Mouse (Mus musculus) CH12.LX (cell line): Measurements from ENCODE around the gene Galnt17. TPM values are rescaled to one million over a fixed set of nuclear protein-coding genes. Genes with fewer than 3 reads are reported as not detected.

Experiments used
- DNase-seq: peaks from one replicate; pipeline ENCODE4 v3.0.0-alpha.2; 2013; ENCODE audit errors: extremely low read depth
- H3K27ac ChIP-seq: 2 replicates; pipeline ENCODE4 v1.5.1; 2012; ENCODE audit warnings: low read depth, mild to moderate bottlenecking, control low read depth, moderate library complexity; ENCODE audit not compliant: insufficient read depth
- H3K27me3 ChIP-seq: replicated peaks from 2 replicates; pipeline ENCODE3; 2012; ENCODE audit warnings: inconsistent platforms
- H3K36me3 ChIP-seq, 2 experiments: replicated peaks in 1 of 2; 2 replicates each; pipeline versions ENCODE3 to v1.6.1; 2012; ENCODE audit warnings: inconsistent platforms in 1 of 2, low read length in 1 of 2, mild to moderate bottlenecking in 1 of 2, mixed read lengths in 1 of 2, moderate library complexity in 1 of 2; ENCODE audit not compliant: control insufficient read depth in 1 of 2, insufficient read depth in 1 of 2
- H3K4me1 ChIP-seq, 2 experiments: 2 replicates each; pipeline ENCODE4 v1.6.1; 2012; ENCODE audit warnings: inconsistent platforms in 1 of 2, moderate library complexity in 1 of 2; ENCODE audit not compliant: insufficient read depth in 2 of 2, control insufficient read depth in 1 of 2
- H3K4me2 ChIP-seq: 2 replicates; pipeline ENCODE4 v1.6.1; 2012; ENCODE audit warnings: low read depth, mild to moderate bottlenecking, control low read depth; ENCODE audit not compliant: poor library complexity, insufficient read depth, severe bottlenecking
- H3K4me3 ChIP-seq, 3 experiments: fragments of 150-350 bp in 1 of 3; sonication (generic) in 1 of 3; replicated peaks in 1 of 3; 2 replicates each; pipeline versions ENCODE3 to v1.5.1; 2011 to 2012; ENCODE audit warnings: low read depth in 2 of 3, low read length in 2 of 3, mild to moderate bottlenecking in 2 of 3, moderate library complexity in 2 of 3, control low read depth in 1 of 3, improper control_type of control experiment in 1 of 3, inconsistent platforms in 1 of 3, mixed read lengths in 1 of 3; ENCODE audit not compliant: poor library complexity in 1 of 3
- H3K79me2 ChIP-seq: replicated peaks from 2 replicates; pipeline ENCODE4 v1.6.1; 2012; ENCODE audit warnings: mild to moderate bottlenecking, moderate library complexity; ENCODE audit not compliant: control insufficient read depth, poor library complexity, insufficient read depth, severe bottlenecking; ENCODE audit errors: extremely low read depth
- H3K9ac ChIP-seq: 2 replicates; pipeline ENCODE4 v1.6.1; 2012; ENCODE audit warnings: low read depth, mild to moderate bottlenecking, control low read depth, moderate library complexity; ENCODE audit not compliant: insufficient read depth
- H3K9me3 ChIP-seq: replicated peaks from 2 replicates; pipeline ENCODE3; 2012; ENCODE audit warnings: low read length, inconsistent platforms, mixed read lengths
- BHLHE40 ChIP-seq: IDR thresholded peaks from 2 replicates; pipeline ENCODE4 v1.6.1; 2011; ENCODE audit warnings: mild to moderate bottlenecking, low read depth, low read length, improper control_type of control experiment
- CHD1 ChIP-seq: IDR thresholded peaks from 2 replicates; pipeline ENCODE4 v1.6.1; 2012; ENCODE audit warnings: low read depth, low read length, improper control_type of control experiment, inconsistent platforms
- E2F4 ChIP-seq: IDR thresholded peaks from 2 replicates; pipeline ENCODE4 v1.6.1; 2011; ENCODE audit warnings: low read depth, low read length, improper control_type of control experiment; ENCODE audit not compliant: insufficient replicate concordance
- EP300 ChIP-seq: IDR thresholded peaks from 2 replicates; pipeline ENCODE4 v1.6.1; 2011; ENCODE audit warnings: low read length, improper control_type of control experiment
- ETS1 ChIP-seq: conservative IDR thresholded peaks from 2 replicates; pipeline ENCODE4 v1.6.1; 2012; ENCODE audit warnings: low read depth, mild to moderate bottlenecking, inconsistent platforms, low read length, improper control_type of control experiment, moderate library complexity
- GABPA ChIP-seq: IDR thresholded peaks from 2 replicates; pipeline ENCODE4 v1.6.1; 2012; ENCODE audit warnings: low read depth, low read length, improper control_type of control experiment, inconsistent platforms; ENCODE audit not compliant: insufficient replicate concordance
- HCFC1 ChIP-seq: IDR thresholded peaks from 2 replicates; pipeline ENCODE4 v1.6.1; 2012; ENCODE audit warnings: low read depth, mild to moderate bottlenecking, inconsistent platforms, low read length, improper control_type of control experiment
- IRF4 ChIP-seq: IDR thresholded peaks from 2 replicates; pipeline ENCODE4 v1.6.1; 2014; ENCODE audit warnings: low read depth, mild to moderate bottlenecking, inconsistent platforms, low read length, improper control_type of control experiment
- JUN ChIP-seq: IDR thresholded peaks from 2 replicates; pipeline ENCODE4 v1.6.1; 2011; ENCODE audit warnings: low read depth, mild to moderate bottlenecking, low read length, improper control_type of control experiment, moderate library complexity; ENCODE audit not compliant: insufficient read depth
- JUND ChIP-seq: conservative IDR thresholded peaks from 2 replicates; pipeline ENCODE4 v1.6.1; 2011; ENCODE audit warnings: low read depth, low read length, improper control_type of control experiment
- MAFK ChIP-seq: IDR thresholded peaks from 2 replicates; pipeline ENCODE4 v1.6.1; 2011; ENCODE audit warnings: low read length, improper control_type of control experiment; ENCODE audit not compliant: insufficient replicate concordance
- MAX ChIP-seq: IDR thresholded peaks from 2 replicates; pipeline ENCODE4 v1.6.1; 2011; ENCODE audit warnings: low read length, improper control_type of control experiment
- MAZ ChIP-seq: IDR thresholded peaks from 2 replicates; pipeline ENCODE4 v1.6.1; 2012; ENCODE audit warnings: low read depth, mild to moderate bottlenecking, inconsistent platforms, low read length, improper control_type of control experiment, moderate library complexity
- MYC ChIP-seq: IDR thresholded peaks from 2 replicates; pipeline ENCODE4 v1.6.1; 2011; ENCODE audit warnings: low read depth, mild to moderate bottlenecking, improper control_type of control experiment, low read length
- NELFE ChIP-seq: IDR thresholded peaks from 2 replicates; pipeline ENCODE4 v1.6.1; 2011; ENCODE audit warnings: low read depth, low read length, improper control_type of control experiment
- POLR2A ChIP-seq: IDR thresholded peaks from 2 replicates; pipeline ENCODE4 v1.6.1; 2011; ENCODE audit warnings: low read depth, mild to moderate bottlenecking, improper control_type of control experiment, low read length
- TBP ChIP-seq: conservative IDR thresholded peaks from 2 replicates; pipeline ENCODE4 v1.6.1; 2011; ENCODE audit warnings: low read depth, low read length, improper control_type of control experiment
- TCF12 ChIP-seq: IDR thresholded peaks from 2 replicates; pipeline ENCODE4 v1.6.1; 2014; ENCODE audit warnings: low read depth, mild to moderate bottlenecking, inconsistent platforms, low read length, improper control_type of control experiment
- UBTF ChIP-seq: IDR thresholded peaks from 2 replicates; pipeline ENCODE4 v1.6.1; 2012; ENCODE audit warnings: low read depth, mild to moderate bottlenecking, inconsistent platforms, low read length, improper control_type of control experiment, moderate library complexity
- ZC3H11A ChIP-seq: IDR thresholded peaks from 2 replicates; pipeline ENCODE4 v1.6.1; 2012; ENCODE audit warnings: low read depth, mild to moderate bottlenecking, inconsistent platforms, low read length, improper control_type of control experiment
- dilution Hi-C: fragments of 300-500 bp; cut with MboI; formaldehyde crosslinking; loops from 2 replicates; pipeline ENCODE4 v1.14.3; 2020; ENCODE audit warnings: low sequenced_read_pairs; ENCODE audit not compliant: extremely low pct_unique_long_range_greater_than_20kb, extremely low pct_ligation_motif_present
- in situ Hi-C: fragments of 300-500 bp; cut with MboI; formaldehyde crosslinking; loops from 3 replicates; pipeline ENCODE4 v1.14.3; 2019; ENCODE audit warnings: low sequenced_read_pairs, low pct_ligation_motif_present, low pct_unique_long_range_greater_than_20kb, mixed read lengths
- polyA plus RNA-seq: library from polyadenylated mRNA; unstranded; fragments of >175 nt; gene quantifications from 2 replicates; pipeline ENCODE4 v1.2.1, GENCODE M21; 2012; ENCODE audit warnings: low read depth; ENCODE audit not compliant: insufficient read length
- total RNA-seq, 2 experiments: library from RNA; depleted of rRNA; stranded (reverse); fragments of 300-350 nt in 1 of 2; fragments of >200 nt in 1 of 2; gene quantifications; 2 replicates each; pipeline ENCODE4 v1.2.3; 2012 to 2014

Gene Galnt17
- total and polyA plus RNA-seq, 3 experiments, result 0.09 TPM; not detected in 2

DNA sequence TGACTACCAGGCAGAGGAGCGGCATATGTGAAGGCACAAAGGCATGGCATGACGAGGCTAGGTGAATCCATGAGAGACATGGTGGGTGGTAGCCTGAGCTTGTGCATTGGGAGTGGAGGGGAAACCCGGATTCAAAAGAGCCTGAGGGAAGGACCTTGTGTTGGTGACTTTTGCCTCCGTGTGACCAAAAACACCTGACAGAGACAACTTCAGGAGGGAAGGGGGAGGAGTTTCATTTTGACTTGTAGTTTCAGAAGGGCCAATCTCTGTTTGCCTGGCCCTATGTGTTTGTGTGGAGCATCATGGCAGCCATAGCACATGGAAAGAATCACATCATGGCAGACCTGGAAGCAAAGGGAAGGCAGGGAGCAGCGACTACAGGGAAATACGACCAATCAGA, 459.7 kb downstream of the Galnt17 start:
- DNase-seq, result peak; percentile 32
- Histone ChIP-seq H3K9ac (no peak overlapping the region), H3K4me1 (peaks cover 11 to 14% of the 10 kb centered on the region in 2 experiments), H3K36me3 (no peaks in the 10 kb centered on the region), H3K4me2 (no peak overlapping the region), H3K4me3 (peak overlapping the region in 1 of 3 experiments; percentile 5), H3K79me2 (no peaks in the 10 kb centered on the region), H3K9me3 (peaks cover 53% of the 10 kb centered on the region), H3K27me3 (no peaks in the 10 kb centered on the region), H3K27ac (peak overlapping the region; percentile 84)
- TF ChIP-seq IRF4, result peak; percentile 92
- TF ChIP-seq MYC, result peak; percentile 72; the same call in 1 of the 2 replicates
- peak; percentile 44; the same call in 1 of the 2 replicates for TF ChIP-seq JUN
- no peak for TF ChIP-seq ZC3H11A
- TF ChIP-seq ETS1, result peak; percentile 65
- peak; percentile 67 for TF ChIP-seq BHLHE40
- TF ChIP-seq JUND, result peak; percentile 52; the same call in 1 of the 2 replicates
- TF ChIP-seq GABPA, result no peak
- peak; percentile 35; the same call in 1 of the 2 replicates for TF ChIP-seq MAZ
- no peak for TF ChIP-seq CHD1
- peak; percentile 47; the same call in 1 of the 2 replicates for TF ChIP-seq TCF12
- TF ChIP-seq EP300, result 0 out of 2 replicates have a peak, but pooled peaks have one; percentile 54
- in situ Hi-C loops (no loop called here), dilution Hi-C loops (no loop called here)

DNA sequence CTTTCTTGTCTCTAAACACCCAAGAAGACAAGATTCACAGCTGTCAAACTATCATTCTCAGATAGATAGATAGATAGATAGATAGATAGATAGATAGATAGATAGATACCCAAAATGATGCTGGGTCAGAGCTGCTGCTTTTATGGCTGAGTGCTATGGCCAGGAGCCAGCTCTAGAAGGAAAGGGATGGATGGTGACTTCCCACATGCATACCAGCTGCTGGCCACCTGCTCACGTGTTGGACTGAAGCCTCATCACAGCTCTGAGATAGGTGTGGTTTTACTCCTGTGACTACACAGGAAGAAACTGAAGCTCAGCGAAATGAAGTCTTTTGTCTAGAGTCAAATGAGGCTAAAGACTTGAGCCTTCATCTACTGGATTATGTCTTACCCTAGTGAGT, 482.5 kb downstream of the Galnt17 start:
- no peaks in the 10 kb centered on the region for H3K27me3 ChIP-seq
- H3K36me3 ChIP-seq, result no peaks in the 10 kb centered on the region
- dilution Hi-C loops, result no loop called here

More for the DNA sequence above, 482.5 kb downstream of the Galnt17 start:
- Histone ChIP-seq H3K4me2 (no peak overlapping the region), H3K27ac (no peak overlapping the region), H3K9me3 (peaks cover 60% of the 10 kb centered on the region), H3K79me2 (no peaks in the 10 kb centered on the region), H3K4me3 (no peak overlapping the region), H3K9ac (no peak overlapping the region), H3K4me1 (no peaks in the 10 kb centered on the region)
- no peak for DNase-seq
- TF ChIP-seq TBP (no peak), HCFC1 (no peak), TCF12 (no peak), ZC3H11A (no peak), MAX (no peak), NELFE (no peak), E2F4 (no peak), BHLHE40 (no peak), UBTF (no peak), MAFK (no peak), POLR2A (no peak)
- in situ Hi-C loops, result no loop called here
